Mouse (Mus musculus) spleen, adult 2 months (tissue): ENCODE results near the gene Cdcp2.

Experiments used
- CTCF ChIP-seq: fragments of 200-500 bp; IDR thresholded peaks from 2 replicates; pipeline ENCODE4 v1.5.1; 2011; ENCODE audit warnings: mild to moderate bottlenecking, inconsistent platforms; ENCODE audit not compliant: insufficient read depth, insufficient read length, insufficient replicate concordance; ENCODE audit errors: extremely low read depth
- POLR2A ChIP-seq: fragments of 200-500 bp; IDR thresholded peaks from 2 replicates; pipeline ENCODE4 v1.6.1; 2011; ENCODE audit warnings: low read depth, low read length, inconsistent platforms

- TF ChIP-seq CTCF = no peak
- no peak for TF ChIP-seq POLR2A
Observed at GRCm38 (mm10) chr4:107056088-107056487, 40.6 kb upstream of the Cdcp2 start.
